Mouse (Mus musculus) lung, embryonic 16.5 days (tissue): ENCODE results near the gene Muc4. TPM values are rescaled to one million over a fixed set of nuclear protein-coding genes. Genes with fewer than 3 reads are reported as not detected.

Source experiments
- polyA plus RNA-seq: library from polyadenylated mRNA; unstranded; fragments of >200 nt; fragmentation: Nextera tagmentation; extraction: Ambion mirVana; gene quantifications from 2 replicates; pipeline ENCODE4 v1.2.1, GENCODE M21; 2015

Muc4 gene
- polyA plus RNA-seq, 1 experiment from 2014 or later = 1.6 TPM

Other genes with a start within 250 kb of the Muc4 start
- 0.28 and 0.55 TPM in 2 replicates for gene Slc51a, start 248.0 kb upstream of the Muc4 start, polyA plus RNA-seq
- gene Zdhhc19, start 239.6 kb upstream of the Muc4 start, polyA plus RNA-seq = not detected in 2 replicates
- gene Tfrc, start 127.0 kb upstream of the Muc4 start, polyA plus RNA-seq = 57.3 and 58.4 TPM in 2 replicates
- gene Tnk2, start 92.0 kb upstream of the Muc4 start, polyA plus RNA-seq = 15.4 and 18.0 TPM in 2 replicates
- gene Muc20, start 61.5 kb downstream of the Muc4 start, polyA plus RNA-seq = 0.11 and 0.34 TPM in 2 replicates
- 0.31 and 0.55 TPM in 2 replicates for gene Smbd1, start 74.6 kb downstream of the Muc4 start, polyA plus RNA-seq
- 96.8 and 100 TPM in 2 replicates for gene Fyttd1, start 141.6 kb downstream of the Muc4 start, polyA plus RNA-seq
- 21.0 and 21.8 TPM in 2 replicates for gene Rubcn, start 141.9 kb downstream of the Muc4 start, polyA plus RNA-seq
- 18.4 and 18.9 TPM in 2 replicates for gene Lrch3, start 178.2 kb downstream of the Muc4 start, polyA plus RNA-seq